Mouse (Mus musculus) urinary bladder, postnatal 36 days (tissue): ENCODE data around the gene Apba1.

Experiments used
- DNase-seq, 2 experiments: peaks; one replicate each; pipeline ENCODE4 v3.0.0; 2022; ENCODE audit warnings: low spot score in 2 of 2, mixed read lengths in 1 of 2

Gene Apba1

DNA sequence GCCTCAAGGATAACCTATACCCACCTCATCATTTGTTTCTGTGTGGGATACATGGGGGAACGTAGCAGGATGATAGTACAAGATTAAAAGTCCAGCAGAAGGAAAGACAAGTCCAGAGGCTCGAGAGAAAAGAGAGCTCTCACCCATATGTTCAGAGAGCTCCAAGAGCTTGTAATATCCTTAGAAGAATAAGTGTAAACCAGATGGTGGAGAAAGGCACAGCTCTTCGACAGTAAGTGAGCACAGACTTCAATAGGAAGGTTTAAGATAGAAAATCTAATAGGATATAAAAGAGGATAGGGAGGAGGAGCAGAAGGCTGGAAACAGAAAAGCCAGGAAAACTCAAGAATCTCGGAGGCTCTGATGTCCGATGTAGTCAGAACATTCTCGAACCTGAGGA lies 115.8 kb downstream of the Apba1 start:
- no peak for DNase-seq

- no peak for DNase-seq
Observed at GRCm38 (mm10) chr19:23875819-23876218, 117.1 kb downstream of the Apba1 start.

DNA sequence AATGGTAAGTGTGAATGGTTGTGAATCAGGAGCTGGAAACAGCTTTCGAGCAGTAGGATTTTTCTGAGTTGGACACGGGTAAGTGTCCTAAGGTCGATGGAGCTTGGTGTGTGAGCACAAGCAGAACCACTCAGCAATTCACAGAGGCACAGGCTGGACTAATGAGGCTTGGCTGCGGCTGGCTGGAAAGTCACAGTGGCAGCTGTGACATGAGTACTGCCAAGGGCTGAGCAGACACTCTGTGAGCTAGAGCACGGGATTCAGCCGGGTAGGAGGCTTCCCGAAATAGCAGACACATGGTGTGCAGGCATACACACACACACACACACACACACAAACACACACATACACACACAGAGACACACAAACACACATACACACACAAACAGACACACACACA lies 121.2 kb downstream of the Apba1 start:
- no peak for DNase-seq

DNA sequence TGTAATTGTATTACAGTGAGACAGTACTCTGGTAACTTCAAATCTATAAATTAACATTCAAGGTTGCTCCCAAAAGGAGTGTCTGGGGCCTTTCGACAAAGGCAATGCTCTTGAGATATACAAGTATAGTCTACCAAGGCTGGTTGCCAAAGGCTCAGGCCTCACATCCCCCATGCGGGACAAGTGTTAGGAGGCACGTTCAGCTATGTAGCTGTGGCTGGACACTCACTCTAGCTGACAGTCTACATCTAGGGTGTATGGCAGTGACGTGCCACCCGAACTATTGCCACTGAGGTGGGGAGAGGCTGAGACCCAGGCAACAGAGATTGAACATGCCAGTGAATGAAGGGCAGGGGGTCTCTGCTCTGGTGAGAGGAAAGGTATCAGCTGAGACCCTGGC lies 127.5 kb downstream of the Apba1 start:
- no peak for DNase-seq

DNA sequence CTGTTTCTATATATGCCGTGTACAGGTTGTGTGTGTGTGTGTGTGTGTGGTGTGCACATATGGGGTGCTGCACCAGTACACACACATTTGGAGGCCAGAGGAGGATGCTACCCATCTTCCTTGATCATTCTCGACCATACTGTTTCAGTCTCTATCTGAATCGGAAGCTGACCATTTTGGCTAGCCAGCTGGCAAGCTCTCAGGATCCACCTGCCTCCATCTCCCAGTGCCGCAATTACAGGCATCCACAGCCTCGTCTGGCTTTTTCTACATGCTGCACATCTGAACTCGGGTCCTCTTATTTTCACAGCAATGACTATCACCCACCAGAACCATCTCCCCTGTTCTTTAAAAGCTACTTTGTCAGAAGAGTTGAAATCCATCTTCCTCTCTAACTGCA lies 132.7 kb downstream of the Apba1 start:
- no peak for DNase-seq

- no peak for DNase-seq
Observed at GRCm38 (mm10) chr19:23892633-23893032, 133.9 kb downstream of the Apba1 start.

GRCm38 (mm10) chr19:23893093-23893889 lies 134.6 kb downstream of the Apba1 start:
- peak; percentile 33 to 36 for DNase-seq

- DNase-seq, result no peak
Observed at GRCm38 (mm10) chr19:23893946-23894345, 135.3 kb downstream of the Apba1 start.

DNA sequence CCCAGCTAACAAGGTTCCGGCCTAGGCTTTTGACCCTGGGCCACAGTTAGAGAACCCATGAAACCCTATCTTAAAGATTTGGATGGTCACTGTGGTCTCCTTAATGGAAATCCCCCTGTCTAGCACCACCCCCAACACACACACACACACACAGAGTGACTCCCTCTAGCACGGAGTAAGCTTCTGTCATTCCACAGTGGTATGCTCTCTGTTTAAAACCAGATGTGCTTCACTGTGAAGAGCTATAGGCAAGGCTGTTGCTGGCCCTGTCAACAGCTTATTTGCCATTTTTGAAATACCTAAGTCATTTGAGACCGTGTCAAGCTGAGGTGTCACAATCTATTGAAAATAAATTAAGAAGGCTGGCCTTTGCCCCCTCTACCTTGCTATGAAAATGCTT lies 136.1 kb downstream of the Apba1 start:
- DNase-seq, result no peak

GRCm38 (mm10) chr19:23896915-23897314 lies 138.2 kb downstream of the Apba1 start:
- DNase-seq, result peak in 1 of 2 experiments; percentile 14

GRCm38 (mm10) chr19:23898501-23898900 lies 139.8 kb downstream of the Apba1 start:
- no peak for DNase-seq

GRCm38 (mm10) chr19:23901177-23901576 lies 142.5 kb downstream of the Apba1 start:
- DNase-seq, result peak; percentile 28 to 43

DNA sequence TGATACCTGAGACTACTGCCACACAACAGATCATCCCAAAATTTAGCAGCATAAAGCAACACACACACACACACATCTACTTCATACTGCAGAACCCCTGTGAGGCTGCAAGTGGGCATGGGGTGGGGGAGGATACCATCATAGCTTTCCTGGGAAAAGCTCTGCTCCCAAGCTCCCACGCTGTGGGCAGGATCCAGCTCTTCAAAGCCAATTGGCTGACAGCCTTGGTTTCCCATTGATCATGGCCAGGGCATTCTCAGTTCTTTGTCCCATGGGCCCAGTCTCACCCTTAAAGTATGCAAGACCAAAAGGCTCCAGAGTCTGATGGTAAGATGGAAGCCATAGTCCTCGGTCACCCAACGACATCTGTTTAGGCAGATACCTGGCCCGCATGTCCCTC lies 143.1 kb downstream of the Apba1 start:
- no peak for DNase-seq

DNA sequence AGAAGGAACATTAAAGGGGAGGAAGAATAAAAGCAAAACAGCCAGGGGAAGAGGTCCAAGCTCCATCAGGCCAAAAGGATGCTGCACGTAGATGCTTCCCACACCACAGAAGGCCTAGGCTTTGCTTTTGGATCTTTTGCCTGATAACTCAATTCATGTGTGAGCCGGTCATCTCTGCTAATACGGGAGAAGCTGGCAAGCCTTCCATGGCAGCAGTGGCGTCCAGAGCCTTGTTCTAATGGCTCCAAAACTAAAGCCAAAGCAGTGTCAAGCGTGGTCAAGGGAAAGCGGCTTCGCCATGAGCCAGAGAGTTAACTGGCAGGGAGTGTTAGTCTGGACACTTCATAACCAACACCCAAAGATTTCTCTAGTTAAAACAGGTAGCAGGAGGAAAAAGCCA lies 144.4 kb downstream of the Apba1 start:
- no peak for DNase-seq

GRCm38 (mm10) chr19:23904922-23905321 lies 146.2 kb downstream of the Apba1 start:
- no peak for DNase-seq

- DNase-seq, result no peak
Observed at GRCm38 (mm10) chr19:23905772-23906171, 147.1 kb downstream of the Apba1 start.

DNA sequence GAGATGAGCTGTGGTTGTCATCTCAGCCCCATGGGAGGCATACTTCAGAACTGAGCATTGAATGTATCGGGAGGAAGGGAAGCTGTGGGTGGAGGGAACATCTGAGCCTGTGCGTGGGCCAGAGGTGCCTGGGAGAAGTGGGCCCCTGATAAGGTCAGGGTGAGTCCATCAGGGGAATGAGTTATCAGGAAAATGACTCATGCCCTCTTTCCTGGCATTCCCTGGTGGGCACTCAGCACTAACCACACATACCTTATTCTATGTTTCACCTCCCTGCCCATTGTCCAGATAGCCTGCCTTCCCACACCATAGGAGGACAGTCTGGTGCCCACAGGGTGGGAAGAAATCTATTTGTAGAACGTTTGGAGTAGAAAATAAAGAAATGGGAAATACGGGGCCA lies 151.7 kb downstream of the Apba1 start:
- no peak for DNase-seq

DNA sequence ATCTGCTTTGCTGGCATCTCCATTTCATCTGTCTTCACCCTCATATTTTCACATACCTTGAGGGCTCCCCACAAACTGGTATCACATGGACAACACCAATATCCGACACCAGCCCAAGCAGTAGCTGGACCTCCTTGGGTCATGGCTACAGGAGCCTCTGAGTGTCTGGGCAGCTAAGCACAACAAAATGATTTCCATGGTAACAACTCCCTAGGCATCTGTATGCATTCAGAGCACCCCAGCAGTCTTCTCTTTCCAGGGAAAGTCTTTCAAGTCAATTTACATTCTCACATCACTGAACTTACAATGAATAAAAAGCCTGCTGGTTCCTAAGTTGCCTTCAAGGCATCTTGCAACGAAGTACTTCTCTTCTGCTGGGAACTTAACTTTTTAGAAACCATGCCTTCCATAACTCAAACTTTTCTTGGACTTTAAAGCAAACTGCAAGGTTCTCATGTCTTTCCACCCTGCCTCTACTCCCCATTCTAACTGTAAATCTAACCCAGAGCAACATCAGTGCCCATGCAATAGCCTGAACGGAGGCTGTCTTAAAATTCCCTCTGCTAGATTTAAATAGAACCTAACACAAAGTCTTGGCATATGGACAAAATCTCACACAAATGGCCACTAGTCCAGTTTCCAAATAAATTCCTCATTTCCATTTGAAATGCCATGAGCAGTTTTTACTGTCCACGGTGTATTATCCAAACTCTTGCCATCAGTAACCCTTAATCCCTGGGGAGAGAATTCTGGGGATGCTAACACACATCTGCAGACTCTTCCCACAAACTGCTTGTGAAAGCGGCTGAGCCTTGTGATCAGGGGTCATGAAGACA lies 160.9 kb downstream of the Apba1 start:
- no peak for DNase-seq

DNA sequence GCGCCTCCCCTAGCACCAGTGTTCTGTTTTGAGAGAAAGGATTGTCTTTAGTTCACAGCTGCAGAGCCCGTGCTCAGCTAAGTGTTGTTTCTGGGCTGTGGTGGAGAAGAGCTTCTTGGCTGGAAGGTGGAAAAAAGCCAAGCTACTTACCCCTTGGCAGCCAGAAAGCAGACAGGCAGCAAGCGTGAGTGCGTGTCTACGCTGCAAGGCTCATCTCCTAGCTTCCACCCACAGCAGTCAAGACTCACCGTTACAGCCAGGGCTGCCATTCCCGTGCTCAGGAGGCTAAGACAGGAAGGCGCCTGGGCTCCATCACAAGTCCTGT lies 161.5 kb downstream of the Apba1 start:
- no peak for DNase-seq

- DNase-seq, result no peak
Observed at GRCm38 (mm10) chr19:23922601-23923000, 163.9 kb downstream of the Apba1 start.

DNA sequence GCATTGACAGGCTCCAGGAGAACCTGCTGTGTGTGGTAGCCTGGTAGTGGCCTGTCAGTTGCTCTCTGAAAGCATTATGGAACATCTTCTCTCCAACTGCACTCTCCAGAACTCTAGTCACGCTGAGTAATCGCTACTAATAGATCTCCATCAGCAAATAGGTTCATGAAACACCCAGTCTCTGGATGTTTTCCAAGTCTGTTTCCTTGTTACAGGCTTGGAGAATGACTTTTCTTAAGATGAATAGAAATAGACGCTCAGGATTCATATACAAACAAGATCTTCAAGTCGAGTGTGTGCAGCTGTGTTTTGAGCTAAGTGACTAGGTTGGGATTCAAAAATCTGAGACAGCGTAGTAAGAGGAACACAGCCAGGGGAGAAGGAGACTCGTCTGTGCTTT lies 165.4 kb downstream of the Apba1 start:
- no peak for DNase-seq

DNA sequence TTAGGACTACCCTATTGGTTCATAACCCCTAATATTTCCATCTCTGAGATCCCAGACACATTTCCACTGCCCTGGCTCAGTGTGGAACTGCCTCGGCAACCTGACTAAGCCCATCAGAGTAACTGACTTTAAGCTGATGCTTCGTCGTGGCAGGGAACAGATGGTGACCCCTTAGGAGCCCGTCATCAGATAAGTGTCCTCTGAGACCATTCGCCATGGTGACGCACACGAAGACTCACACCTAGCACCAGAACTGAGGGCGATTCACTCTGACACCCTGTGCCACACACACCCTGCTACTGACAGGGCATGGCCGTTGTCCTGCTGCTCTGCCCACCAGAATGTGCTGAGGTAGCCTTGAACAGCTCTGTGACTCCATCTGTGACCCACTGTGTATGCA lies 166.1 kb downstream of the Apba1 start:
- DNase-seq, result no peak

DNA sequence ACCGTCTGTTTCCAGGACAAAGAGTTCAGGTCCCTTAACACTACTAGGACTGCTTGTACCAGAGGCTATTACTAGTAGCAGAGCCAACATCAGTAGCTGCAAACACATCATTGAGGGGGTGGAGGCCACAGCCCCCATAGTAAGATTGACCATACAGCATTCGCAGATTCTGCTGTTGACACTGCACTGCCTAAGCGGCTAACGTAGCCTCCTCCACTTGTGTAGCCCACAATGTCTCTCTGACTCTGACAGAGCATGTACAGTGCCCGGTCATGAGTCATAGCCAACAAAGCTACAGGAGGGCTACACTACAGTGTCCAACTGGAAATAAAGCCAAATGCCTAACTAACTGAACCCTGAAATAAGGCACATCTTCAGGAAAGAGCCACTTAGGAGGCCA lies 166.9 kb downstream of the Apba1 start:
- no peak for DNase-seq
